Mouse (Mus musculus) kidney, embryonic 14.5 days (tissue): ENCODE data around the gene Homer3. TPM values are rescaled to one million over a fixed set of nuclear protein-coding genes. Genes with fewer than 3 reads are reported as not detected.

Source experiments
- ATAC-seq: fragments of 200-750 bp; cut with Nextera tagmentation; 2 replicates; pipeline ENCODE4 v1.8.0; 2017; ENCODE audit warnings: moderate number of reproducible peaks, mild to moderate bottlenecking, moderate TSS enrichment, moderate library complexity; ENCODE audit not compliant: low FRiP score, low TSS enrichment
- H3K27ac ChIP-seq: fragments of 300-500 bp; sonication (generic); 2 replicates; pipeline ENCODE4 v1.5.1; 2014; ENCODE audit warnings: low read depth, mild to moderate bottlenecking, low read length, moderate library complexity, mixed read lengths
- H3K27me3 ChIP-seq: fragments of 300-500 bp; sonication (generic); 2 replicates; pipeline ENCODE4 v1.6.1; 2014; ENCODE audit warnings: mild to moderate bottlenecking, low read length; ENCODE audit not compliant: control insufficient read depth, insufficient read depth
- H3K36me3 ChIP-seq: fragments of 300-500 bp; sonication (generic); 2 replicates; pipeline ENCODE4 v1.6.1; 2014; ENCODE audit warnings: low read length, mixed read lengths; ENCODE audit not compliant: control insufficient read depth, insufficient read depth
- H3K4me1 ChIP-seq: fragments of 300-500 bp; sonication (generic); 2 replicates; pipeline ENCODE4 v1.6.1; 2014; ENCODE audit warnings: low read length, mixed read lengths; ENCODE audit not compliant: control insufficient read depth, insufficient read depth
- H3K4me2 ChIP-seq: fragments of 300-500 bp; sonication (generic); replicated peaks from 2 replicates; pipeline ENCODE4 v1.6.1; 2014; ENCODE audit warnings: low read depth, mild to moderate bottlenecking, low read length
- H3K4me3 ChIP-seq: fragments of 300-500 bp; sonication (generic); 2 replicates; pipeline ENCODE4 v1.5.1; 2014; ENCODE audit warnings: mild to moderate bottlenecking, low read length
- H3K9ac ChIP-seq: fragments of 300-500 bp; sonication (generic); 2 replicates; pipeline ENCODE4 v1.6.1; 2014; ENCODE audit warnings: low read depth, mild to moderate bottlenecking, low read length, moderate library complexity
- H3K9me3 ChIP-seq: fragments of 300-500 bp; sonication (generic); 2 replicates; pipeline ENCODE4 v1.6.1; 2016; ENCODE audit warnings: low read length; ENCODE audit not compliant: control insufficient read depth
- WGBS: fragments of 180-500 bp; shearing (Covaris S2); extraction: QIAGEN DNeasy Blood & Tissue Kit; methylation state at CpG from one replicate; pipeline ENCODE4 v1.1.7; 2014; 5-methylcytosine and 5-hydroxymethylcytosine counted together
- polyA plus RNA-seq: library from polyadenylated mRNA; unstranded; fragments of >200 nt; fragmentation: Nextera tagmentation; extraction: Ambion mirVana; gene quantifications from 2 replicates; pipeline ENCODE4 v1.2.1, GENCODE M21; 2014

Gene Homer3
- polyA plus RNA-seq, 1 experiment from 2014 or later = 70.2 TPM

- peaks cover 10% of the 10 kb centered on the region for H3K4me1 ChIP-seq
- no peaks in the 10 kb centered on the region for H3K27me3 ChIP-seq
- peak within 1 kb of the TSS; percentile 70 for H3K9ac ChIP-seq
- peak within 1 kb of the TSS; percentile 87 for H3K4me2 ChIP-seq
- H3K9me3 ChIP-seq = no peaks in the 10 kb centered on the region
- H3K4me3 ChIP-seq = peak within 1 kb of the TSS; percentile 73
- ATAC-seq = peak; percentile 93
- peak within 1 kb of the TSS; percentile 13 for H3K27ac ChIP-seq
- WGBS = under 1% methylated on average over 40 of the region's 40 CpGs
- peaks cover 52% of the 10 kb centered on the region for H3K36me3 ChIP-seq
These were observed 19.8 kb downstream of the Homer3 start, which contains the start of the genes Ddx49 and Cope for GRCm38 (mm10) chr8:70302358-70302890. Gene Ddx49 (minus strand): TSS chr8:70302489. Gene Cope (plus strand): TSS chr8:70302518.

GRCm38 (mm10) chr8:70302901-70303300, 20.3 kb downstream of the Homer3 start:
- peaks cover 10% of the 10 kb centered on the region for H3K4me1 ChIP-seq
- H3K36me3 ChIP-seq = peaks cover 52% of the 10 kb centered on the region
- peak; percentile 58; the same call in 1 of the 2 replicates for ATAC-seq
- WGBS = 4% methylated on average over 16 of the region's 16 CpGs
- H3K4me3 ChIP-seq = peak overlapping the region; percentile 73
- no peaks in the 10 kb centered on the region for H3K27me3 ChIP-seq
- no peaks in the 10 kb centered on the region for H3K9me3 ChIP-seq
- H3K9ac ChIP-seq = peak overlapping the region; percentile 70
- H3K4me2 ChIP-seq = peak overlapping the region; percentile 87
- peak overlapping the region; percentile 13 for H3K27ac ChIP-seq

GRCm38 (mm10) chr8:70309311-70309710, 26.7 kb downstream of the Homer3 start:
- ATAC-seq = no peak
- Histone ChIP-seq H3K9ac (no peak overlapping the region), H3K36me3 (peaks cover 84% of the 10 kb centered on the region), H3K4me2 (no peak overlapping the region), H3K9me3 (no peaks in the 10 kb centered on the region), H3K27ac (no peak overlapping the region), H3K27me3 (no peaks in the 10 kb centered on the region), H3K4me1 (no peaks in the 10 kb centered on the region), H3K4me3 (no peak overlapping the region)
- 41% methylated on average over 2 of the region's 2 CpGs for WGBS

GRCm38 (mm10) chr8:70313399-70313798, 30.8 kb downstream of the Homer3 start:
- Histone ChIP-seq H3K9me3 (no peaks in the 10 kb centered on the region), H3K27ac (no peak overlapping the region), H3K4me2 (no peak overlapping the region), H3K9ac (no peak overlapping the region), H3K36me3 (peaks cover 45% of the 10 kb centered on the region), H3K4me3 (no peak overlapping the region), H3K4me1 (peaks cover 15% of the 10 kb centered on the region; the same call in 1 of the 2 replicates), H3K27me3 (no peaks in the 10 kb centered on the region)
- ATAC-seq = no peak
- 88% methylated on average over 2 of the region's 2 CpGs for WGBS

- H3K9ac ChIP-seq = peak within 1 kb of the TSS; percentile 58
- 2% methylated on average over 63 of the region's 66 CpGs for WGBS
- peak within 1 kb of the TSS; percentile 58 for H3K4me3 ChIP-seq
- peaks cover 15% of the 10 kb centered on the region; the same call in 1 of the 2 replicates for H3K4me1 ChIP-seq
- peak within 1 kb of the TSS; percentile 93 for H3K4me2 ChIP-seq
- peaks cover 25% of the 10 kb centered on the region for H3K36me3 ChIP-seq
- no peaks in the 10 kb centered on the region for H3K9me3 ChIP-seq
- no peaks in the 10 kb centered on the region for H3K27me3 ChIP-seq
- ATAC-seq = peak; percentile 69
- H3K27ac ChIP-seq = no peak within 1 kb of the TSS
These were observed 33.2 kb downstream of the Homer3 start, which contains the start of gene Cers1 for GRCm38 (mm10) chr8:70315624-70316510. Gene Cers1 (plus strand): TSS chr8:70315775.

GRCm38 (mm10) chr8:70316511-70317504, 34.2 kb downstream of the Homer3 start:
- peak overlapping the region; percentile 58; the same call in 1 of the 2 replicates for H3K4me3 ChIP-seq
- ATAC-seq = peak; percentile 71
- H3K9me3 ChIP-seq = no peaks in the 10 kb centered on the region
- H3K9ac ChIP-seq = peak overlapping the region; percentile 58
- H3K27me3 ChIP-seq = no peaks in the 10 kb centered on the region
- H3K36me3 ChIP-seq = peaks cover 15% of the 10 kb centered on the region
- WGBS = 15% methylated on average over 15 of the region's 15 CpGs
- H3K4me1 ChIP-seq = peaks cover 15% of the 10 kb centered on the region; the same call in 1 of the 2 replicates
- peak overlapping the region; percentile 93 for H3K4me2 ChIP-seq
- H3K27ac ChIP-seq = no peak overlapping the region

GRCm38 (mm10) chr8:70317872-70318271, 35.2 kb downstream of the Homer3 start:
- Histone ChIP-seq H3K9me3 (no peaks in the 10 kb centered on the region), H3K4me2 (no peak overlapping the region), H3K4me3 (no peak overlapping the region), H3K9ac (no peak overlapping the region), H3K27ac (no peak overlapping the region), H3K27me3 (no peaks in the 10 kb centered on the region), H3K4me1 (peaks cover 15% of the 10 kb centered on the region; the same call in 1 of the 2 replicates), H3K36me3 (peaks cover 6% of the 10 kb centered on the region)
- ATAC-seq = no peak
- 88% methylated on average over 5 of the region's 5 CpGs for WGBS

GRCm38 (mm10) chr8:70323716-70324115, 41.1 kb downstream of the Homer3 start:
- H3K9ac ChIP-seq = no peak overlapping the region
- H3K36me3 ChIP-seq = no peaks in the 10 kb centered on the region
- no peak overlapping the region for H3K4me2 ChIP-seq
- H3K4me3 ChIP-seq = no peak overlapping the region
- H3K9me3 ChIP-seq = no peaks in the 10 kb centered on the region
- no peak for ATAC-seq
- no peaks in the 10 kb centered on the region for H3K27me3 ChIP-seq
- H3K27ac ChIP-seq = no peak overlapping the region
- no peaks in the 10 kb centered on the region for H3K4me1 ChIP-seq
- WGBS = 89% methylated on average over 3 of the region's 3 CpGs
